Mouse (Mus musculus): Measurements from ENCODE around the gene Cyth1. TPM values are rescaled to one million over a fixed set of nuclear protein-coding genes. Genes with fewer than 3 reads are reported as not detected.

Gene Cyth1
- polyA plus RNA-seq, 1 experiment from 2014 or later: 13.1 TPM

DNA sequence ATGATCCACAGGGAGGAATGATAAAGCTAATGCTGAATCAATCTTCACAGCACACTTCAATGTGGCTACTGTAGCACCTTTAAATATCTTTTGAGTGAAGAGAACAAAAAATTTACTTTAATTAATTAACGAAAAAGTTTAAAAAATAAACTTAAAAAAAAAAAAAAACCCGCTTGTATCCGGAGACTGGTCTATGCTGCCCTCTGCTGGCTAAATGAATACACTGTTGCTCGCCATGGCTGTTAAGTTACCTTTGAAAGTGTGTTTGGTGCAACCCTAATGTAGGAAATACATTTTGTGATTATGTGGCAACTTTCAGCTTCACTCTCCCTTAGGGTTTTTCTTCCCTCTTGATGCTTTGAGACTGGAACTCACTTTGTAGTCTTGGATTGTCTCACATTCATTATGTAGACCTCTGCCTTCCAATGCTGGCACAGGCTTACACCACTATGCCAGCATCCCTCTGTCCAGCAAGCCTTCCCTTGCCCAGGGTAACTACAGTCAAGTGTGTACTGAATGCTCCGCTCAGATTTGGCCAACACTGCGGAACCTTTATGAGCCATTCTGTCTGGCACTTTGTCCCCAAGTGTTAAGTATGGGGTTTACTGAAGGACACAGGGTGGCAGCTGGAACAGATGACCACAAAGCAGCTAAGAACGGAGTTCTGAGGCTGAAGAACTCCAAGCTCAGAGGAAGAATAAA lies 27.7 kb downstream of the Cyth1 start:
- Histone ChIP-seq H3K36me3 (ENCODE audit: control insufficient read depth, insufficient read depth, low read length) (no peaks in the 10 kb centered on the region), H3K4me1 (replicated peaks; ENCODE audit: control insufficient read depth, insufficient read depth) (peaks cover 3% of the 10 kb centered on the region; the same call in 1 of the 2 replicates), H3K4me3 (ENCODE audit: low read depth, low read length) (no peak overlapping the region), H3K9ac (ENCODE audit: low read length) (no peak overlapping the region), H3K27ac (replicated peaks) (no peak overlapping the region), H3K4me2 (replicated peaks; ENCODE audit: low read depth) (no peak overlapping the region), H3K9me3 (ENCODE audit: control insufficient read depth, low read length) (no peaks in the 10 kb centered on the region), H3K27me3 (ENCODE audit: control insufficient read depth, insufficient read depth, low read length) (no peaks in the 10 kb centered on the region)
- no peak for TF ChIP-seq EP300 (optimal IDR thresholded peaks at IDR 0.05)
- peak; percentile 87 for TF ChIP-seq CTCF (IDR thresholded peaks at IDR 0.05; ENCODE audit: low read depth)
- 25% methylated on average over 7 of the region's 7 CpGs for WGBS
- no peak for ATAC-seq (ENCODE audit: low FRiP score, low TSS enrichment)
- peak; percentile 51 for DNase-seq (ENCODE audit: low spot score)

DNA sequence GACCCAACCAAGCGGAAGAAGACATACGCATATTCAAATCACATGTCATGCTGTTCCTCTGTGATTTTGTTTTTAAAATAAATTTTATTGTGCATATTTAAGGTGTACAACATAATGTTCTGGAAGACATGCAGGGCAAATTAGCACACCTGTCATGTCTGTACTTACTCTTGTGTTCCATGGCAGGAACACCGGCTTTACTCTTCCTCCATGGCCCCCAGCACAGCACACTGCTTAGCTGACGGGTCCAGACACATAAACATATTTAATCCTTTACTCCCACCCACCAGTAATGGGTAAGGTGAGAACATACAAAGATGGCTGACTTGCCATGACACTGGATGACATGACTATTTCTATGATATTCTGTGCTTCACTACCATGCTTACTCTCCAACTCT lies 29.3 kb downstream of the Cyth1 start:
- no peaks in the 10 kb centered on the region for H3K27me3 ChIP-seq (ENCODE audit: control insufficient read depth, insufficient read depth, low read length)
- no peak for DNase-seq (ENCODE audit: low spot score)
- WGBS: 83% methylated on average over 4 of the region's 4 CpGs
- TF ChIP-seq EP300 (optimal IDR thresholded peaks at IDR 0.05) (no peak), CTCF (IDR thresholded peaks at IDR 0.05; ENCODE audit: low read depth) (no peak)
- H3K4me3 ChIP-seq (ENCODE audit: low read depth, low read length): no peak overlapping the region
- no peak overlapping the region for H3K4me2 ChIP-seq (replicated peaks; ENCODE audit: low read depth)
- H3K9me3 ChIP-seq (ENCODE audit: control insufficient read depth, low read length): no peaks in the 10 kb centered on the region
- H3K4me1 ChIP-seq (replicated peaks; ENCODE audit: control insufficient read depth, insufficient read depth): peaks cover 3% of the 10 kb centered on the region; the same call in 1 of the 2 replicates
- no peak overlapping the region for H3K27ac ChIP-seq (replicated peaks)
- no peaks in the 10 kb centered on the region for H3K36me3 ChIP-seq (ENCODE audit: control insufficient read depth, insufficient read depth, low read length)
- no peak for ATAC-seq (ENCODE audit: low FRiP score, low TSS enrichment)
- H3K9ac ChIP-seq (ENCODE audit: low read length): no peak overlapping the region

DNA sequence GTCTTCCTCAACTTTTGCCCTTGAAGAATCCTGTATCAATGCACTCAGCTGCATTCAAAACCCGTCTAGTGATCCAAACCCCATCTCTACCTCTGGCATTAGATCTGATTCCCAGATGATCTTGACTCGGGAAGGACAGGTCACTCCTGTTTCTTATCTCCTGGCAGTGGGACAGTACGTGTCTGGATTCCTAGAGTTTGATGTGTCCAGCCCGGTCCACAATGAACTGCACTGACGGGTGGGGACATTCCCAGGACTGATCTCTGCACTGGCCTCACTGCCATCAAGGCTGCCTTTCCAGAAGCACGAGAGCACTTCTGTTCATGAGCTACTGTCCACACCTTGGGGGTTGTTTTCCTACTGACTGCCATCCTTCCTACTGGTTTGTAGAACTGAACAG lies 31.9 kb downstream of the Cyth1 start:
- Histone ChIP-seq H3K27ac (replicated peaks) (peak overlapping the region; percentile 82), H3K27me3 (ENCODE audit: control insufficient read depth, insufficient read depth, low read length) (no peaks in the 10 kb centered on the region), H3K36me3 (ENCODE audit: control insufficient read depth, insufficient read depth, low read length) (no peaks in the 10 kb centered on the region), H3K9me3 (ENCODE audit: control insufficient read depth, low read length) (no peaks in the 10 kb centered on the region), H3K4me2 (replicated peaks; ENCODE audit: low read depth) (no peak overlapping the region), H3K4me1 (replicated peaks; ENCODE audit: control insufficient read depth, insufficient read depth) (peaks cover 3% of the 10 kb centered on the region), H3K9ac (ENCODE audit: low read length) (no peak overlapping the region), H3K4me3 (ENCODE audit: low read depth, low read length) (no peak overlapping the region)
- whole genome bisulfite sequencing: 60% methylated on average over 6 of the region's 6 CpGs
- ATAC-seq (ENCODE audit: low FRiP score, low TSS enrichment) (no peak), DNase-seq (ENCODE audit: low spot score) (no peak)
- TF ChIP-seq CTCF (IDR thresholded peaks at IDR 0.05; ENCODE audit: low read depth) (no peak), EP300 (optimal IDR thresholded peaks at IDR 0.05) (no peak)

DNA sequence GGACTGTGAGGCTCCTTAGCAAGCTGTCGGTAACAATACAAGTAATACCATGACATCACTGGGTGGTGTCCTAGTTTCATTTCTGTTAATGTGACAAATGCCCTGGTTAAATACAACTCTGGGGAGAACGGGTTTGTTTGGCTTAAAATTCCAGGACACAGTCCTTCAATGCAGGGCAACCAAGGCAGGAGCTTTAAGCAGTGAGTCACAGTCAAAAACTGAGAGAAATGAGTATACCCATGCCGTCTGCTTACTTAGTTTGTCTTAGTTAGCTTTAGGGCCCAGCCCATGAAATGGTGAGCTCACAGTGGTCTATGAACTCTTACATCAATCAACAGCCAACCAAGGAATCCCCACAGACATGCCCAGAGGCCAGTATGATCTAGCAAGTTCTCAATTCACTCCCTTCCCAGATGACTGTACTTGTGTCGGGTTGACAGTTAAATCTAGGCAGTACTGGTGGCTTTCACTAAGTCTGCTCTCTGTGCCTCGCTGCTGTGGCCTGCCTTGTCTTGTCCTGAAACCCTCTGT lies 32.4 kb downstream of the Cyth1 start:
- peaks cover 3% of the 10 kb centered on the region for H3K4me1 ChIP-seq (replicated peaks; ENCODE audit: control insufficient read depth, insufficient read depth)
- peak overlapping the region; percentile 82 for H3K27ac ChIP-seq (replicated peaks)
- H3K27me3 ChIP-seq (ENCODE audit: control insufficient read depth, insufficient read depth, low read length): no peaks in the 10 kb centered on the region
- no peaks in the 10 kb centered on the region for H3K9me3 ChIP-seq (ENCODE audit: control insufficient read depth, low read length)
- no peak for DNase-seq (ENCODE audit: low spot score)
- H3K9ac ChIP-seq (ENCODE audit: low read length): no peak overlapping the region
- H3K4me3 ChIP-seq (ENCODE audit: low read depth, low read length): no peak overlapping the region
- TF ChIP-seq EP300 (optimal IDR thresholded peaks at IDR 0.05) (peak; percentile 67), CTCF (IDR thresholded peaks at IDR 0.05; ENCODE audit: low read depth) (no peak)
- peak; percentile 67 for ATAC-seq (ENCODE audit: low FRiP score, low TSS enrichment)
- no peak overlapping the region for H3K4me2 ChIP-seq (replicated peaks; ENCODE audit: low read depth)
- WGBS: 31% methylated on average over 5 of the region's 5 CpGs
- no peaks in the 10 kb centered on the region for H3K36me3 ChIP-seq (ENCODE audit: control insufficient read depth, insufficient read depth, low read length)

DNA sequence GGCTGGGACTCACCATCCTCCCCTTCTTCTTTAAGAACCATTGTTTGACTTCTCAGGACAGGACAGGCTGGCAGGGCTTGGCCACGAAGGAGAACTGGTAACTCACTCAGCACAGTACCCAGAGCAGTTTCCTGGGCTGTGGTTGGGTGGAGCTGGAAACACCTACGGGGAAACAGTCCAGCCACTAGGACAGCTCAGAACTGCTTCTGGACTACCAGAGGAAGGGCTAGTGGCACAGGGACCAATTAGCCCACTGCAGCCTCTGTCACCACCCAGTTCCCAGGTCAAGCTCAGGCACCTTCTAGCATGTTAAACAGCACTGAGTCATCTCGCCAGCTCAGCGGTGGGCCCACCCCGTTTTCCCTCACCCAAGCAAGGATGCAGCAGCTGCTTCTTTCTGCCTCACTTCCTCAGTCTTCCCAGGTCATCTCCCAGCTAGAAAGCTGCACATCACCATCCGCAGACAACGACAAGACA lies 35.7 kb downstream of the Cyth1 start:
- Histone ChIP-seq H3K9ac (ENCODE audit: low read length) (peak overlapping the region; percentile 32), H3K9me3 (ENCODE audit: control insufficient read depth, low read length) (no peaks in the 10 kb centered on the region), H3K4me1 (replicated peaks; ENCODE audit: control insufficient read depth, insufficient read depth) (peaks cover 11% of the 10 kb centered on the region), H3K4me3 (ENCODE audit: low read depth, low read length) (no peak overlapping the region), H3K27ac (replicated peaks) (peak overlapping the region; percentile 82), H3K4me2 (replicated peaks; ENCODE audit: low read depth) (peak overlapping the region; percentile 33), H3K27me3 (ENCODE audit: control insufficient read depth, insufficient read depth, low read length) (no peaks in the 10 kb centered on the region), H3K36me3 (ENCODE audit: control insufficient read depth, insufficient read depth, low read length) (no peaks in the 10 kb centered on the region)
- peak; percentile 85 for ATAC-seq (ENCODE audit: low FRiP score, low TSS enrichment)
- DNase-seq (ENCODE audit: low spot score): peak; percentile 77
- TF ChIP-seq CTCF (IDR thresholded peaks at IDR 0.05; ENCODE audit: low read depth) (0 out of 2 replicates have a peak, but pooled peaks have one; percentile 1), EP300 (optimal IDR thresholded peaks at IDR 0.05) (no peak)
- WGBS: 55% methylated on average over 7 of the region's 7 CpGs
